Mouse (Mus musculus): ENCODE measurements around the gene Plg.

Gene Plg

DNA sequence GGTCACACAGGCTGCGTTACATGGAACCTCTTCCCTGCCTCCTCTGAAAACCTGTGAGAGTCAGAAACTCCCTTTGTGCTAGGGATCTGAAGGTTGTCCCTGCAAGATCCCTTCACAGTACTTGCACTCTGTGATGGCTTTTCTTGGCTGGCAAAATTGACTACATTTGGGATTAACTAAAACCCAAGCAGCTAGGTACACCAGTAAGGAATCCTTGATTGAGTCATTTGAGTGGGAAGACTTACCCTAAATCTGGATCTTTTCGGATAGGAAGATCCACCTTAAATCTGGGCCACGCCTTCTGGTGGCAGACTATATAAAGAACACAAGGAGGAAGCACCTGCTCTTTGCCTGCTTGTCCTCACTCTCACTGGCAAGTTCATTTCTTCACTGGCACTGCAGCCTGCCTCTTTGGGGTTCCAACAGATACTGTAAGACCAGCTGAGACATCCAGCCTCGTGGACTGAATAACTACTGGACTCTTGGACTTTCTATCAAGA, 88.1 kb downstream of the Plg start:
- no peak for TF ChIP-seq GATA4 (IDR thresholded peaks at IDR 0.05; ENCODE audit: insufficient replicate concordance, low read length)

DNA sequence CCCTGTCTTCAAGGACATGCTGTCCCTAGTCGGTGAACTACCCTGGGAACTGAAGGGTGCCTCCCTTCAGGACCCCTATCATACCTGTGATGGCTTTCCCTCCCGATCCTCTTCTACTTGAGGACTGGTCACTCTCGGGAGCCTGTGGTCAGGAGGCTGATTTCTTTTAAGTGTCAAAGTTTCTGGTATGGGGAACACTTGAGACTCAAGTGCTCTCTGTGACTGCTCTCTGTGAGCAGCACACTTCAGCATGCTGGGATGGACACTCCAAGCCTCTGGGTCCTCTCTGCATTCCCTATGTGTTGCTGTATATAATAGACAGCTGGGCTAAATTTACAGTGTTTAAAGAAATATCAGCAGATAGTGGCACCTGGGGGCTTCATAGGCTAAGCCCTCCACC, 89.2 kb downstream of the Plg start:
- TF ChIP-seq GATA4 (IDR thresholded peaks at IDR 0.05; ENCODE audit: insufficient replicate concordance, low read length), result no peak

DNA sequence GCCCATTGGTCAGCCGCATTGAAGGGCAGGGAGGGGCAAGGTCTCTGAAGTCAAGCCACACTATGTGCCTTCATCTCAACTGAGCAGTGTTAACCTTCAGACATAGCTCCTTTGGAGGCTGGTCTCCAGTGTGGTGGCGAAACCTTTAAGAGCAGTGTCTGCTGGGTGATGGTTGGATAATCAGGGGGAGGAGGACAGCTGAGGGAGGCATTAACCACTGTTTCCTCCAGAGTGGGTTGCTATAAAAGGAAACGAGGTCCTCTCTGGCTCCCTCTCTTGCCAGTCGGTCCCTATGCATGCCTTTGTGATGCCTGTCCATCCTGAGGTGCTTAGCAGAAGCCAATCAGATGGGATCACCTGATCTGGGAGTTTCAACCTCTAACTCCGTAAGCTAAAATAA, 90.3 kb downstream of the Plg start:
- TF ChIP-seq GATA4 (IDR thresholded peaks at IDR 0.05; ENCODE audit: insufficient replicate concordance, low read length), result no peak
